Mouse (Mus musculus) C2C12 (cell line): Measurements from ENCODE around the gene Tnfrsf22. TPM values are rescaled to one million over a fixed set of nuclear protein-coding genes. Genes with fewer than 3 reads are reported as not detected.

Experiments used
- H3K27me3 ChIP-seq: one replicate; pipeline ENCODE4 v1.6.1; 2011; ENCODE audit not compliant: control insufficient read depth, insufficient read depth, insufficient read length
- H3K36me3 ChIP-seq: one replicate; pipeline ENCODE4 v1.6.1; 2011; ENCODE audit not compliant: control insufficient read depth, insufficient read depth
- H3K4me3 ChIP-seq: one replicate; pipeline ENCODE4 v1.5.1; 2011; ENCODE audit warnings: mild to moderate bottlenecking, control low read depth; ENCODE audit not compliant: poor library complexity, insufficient read depth, severe bottlenecking
- H3K79me2 ChIP-seq: one replicate; pipeline ENCODE4 v1.6.1; 2011; ENCODE audit not compliant: control insufficient read depth, insufficient read depth
- H3K79me3 ChIP-seq: one replicate; pipeline ENCODE4 v1.6.1; 2011; ENCODE audit warnings: low read depth, control low read depth
- H3ac ChIP-seq: one replicate; pipeline ENCODE3; 2011; ENCODE audit warnings: low read depth; ENCODE audit not compliant: control insufficient read depth, insufficient read length
- CEBPB ChIP-seq: IDR thresholded peaks from one replicate; pipeline ENCODE4 v1.6.1; 2011; ENCODE audit warnings: low read depth, mild to moderate bottlenecking, control low read depth, moderate library complexity
- CTCF ChIP-seq: IDR thresholded peaks from one replicate; pipeline ENCODE4 v1.5.1; 2011; ENCODE audit not compliant: control insufficient read depth, insufficient read depth, insufficient read length
- FOSL1 ChIP-seq: IDR thresholded peaks from one replicate; pipeline ENCODE4 v1.8.0; 2011; ENCODE audit warnings: mild to moderate bottlenecking, low read length; ENCODE audit not compliant: poor library complexity, insufficient read depth, severe bottlenecking
- MAX ChIP-seq: IDR thresholded peaks from one replicate; pipeline ENCODE4 v1.6.1; 2011; ENCODE audit warnings: mild to moderate bottlenecking, control low read depth
- MYOD1 ChIP-seq: IDR thresholded peaks from one replicate; pipeline ENCODE4 v1.6.1; 2011; ENCODE audit warnings: low read depth; ENCODE audit not compliant: control insufficient read depth, insufficient read length
- MYOG ChIP-seq: IDR thresholded peaks from one replicate; pipeline ENCODE4 v1.6.1; 2011; ENCODE audit not compliant: control insufficient read depth, insufficient read length; ENCODE audit errors: extremely low read depth
- USF1 ChIP-seq: IDR thresholded peaks from one replicate; pipeline ENCODE4 v1.6.1; 2011; ENCODE audit warnings: low read depth, mild to moderate bottlenecking, control low read depth, moderate library complexity
- polyA plus RNA-seq: library from polyadenylated mRNA; unstranded; fragments of >200 nt; fragmentation: generic; extraction: Trizol; gene quantifications from one replicate; pipeline ENCODE4 v1.2.1, GENCODE M21; 2012; ENCODE audit warnings: missing spikeins

The Tnfrsf22 gene
- polyA plus RNA-seq, 1 experiment: 12.2 TPM

DNA sequence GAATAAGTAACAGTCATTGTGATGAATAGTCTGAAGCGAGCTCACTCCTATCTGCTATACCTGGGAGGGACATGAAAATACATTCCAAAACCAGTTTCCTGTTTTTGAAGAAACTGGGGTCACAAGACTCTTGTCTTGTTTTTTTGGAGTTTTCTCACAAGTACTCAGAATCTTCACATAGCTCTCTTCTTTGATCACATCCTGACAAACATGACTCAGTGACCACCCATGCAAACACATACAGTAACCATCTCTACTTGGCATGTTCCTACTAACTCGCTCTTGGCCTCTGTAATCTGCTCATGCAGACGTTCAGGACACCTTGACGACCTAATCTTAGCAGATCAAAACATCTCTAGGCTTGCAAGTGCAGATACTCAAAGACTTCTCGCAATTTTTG is 24.3 kb downstream of the Tnfrsf22 start:
- Histone ChIP-seq H3ac (no peak overlapping the region), H3K27me3 (no peaks in the 10 kb centered on the region), H3K79me3 (no peaks in the 10 kb centered on the region), H3K36me3 (no peaks in the 10 kb centered on the region), H3K4me3 (no peak overlapping the region), H3K79me2 (no peaks in the 10 kb centered on the region)
- TF ChIP-seq FOSL1 (no peak), CEBPB (no peak), MYOG (no peak), CTCF (no peak), MYOD1 (no peak), MAX (no peak)

DNA sequence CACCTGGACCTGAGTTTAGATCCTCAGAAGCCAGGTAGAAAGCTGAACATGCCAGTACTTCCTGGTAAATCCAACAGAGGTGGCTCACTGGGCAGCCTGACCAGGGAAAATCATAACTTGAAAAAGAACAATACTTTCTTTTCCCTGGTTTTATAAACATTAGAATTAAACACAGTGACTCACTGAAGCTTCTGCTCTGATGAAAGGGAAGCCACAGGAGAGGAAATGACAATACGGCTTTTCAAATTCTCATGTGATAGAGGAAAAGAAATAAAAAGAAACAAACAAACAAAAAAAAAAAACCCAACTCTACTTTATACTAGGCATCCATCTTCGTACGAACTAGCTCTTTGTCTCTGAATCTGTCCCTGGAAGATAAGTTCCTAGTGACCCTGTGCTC is 24.9 kb downstream of the Tnfrsf22 start:
- H3K4me3 ChIP-seq: no peak overlapping the region

DNA sequence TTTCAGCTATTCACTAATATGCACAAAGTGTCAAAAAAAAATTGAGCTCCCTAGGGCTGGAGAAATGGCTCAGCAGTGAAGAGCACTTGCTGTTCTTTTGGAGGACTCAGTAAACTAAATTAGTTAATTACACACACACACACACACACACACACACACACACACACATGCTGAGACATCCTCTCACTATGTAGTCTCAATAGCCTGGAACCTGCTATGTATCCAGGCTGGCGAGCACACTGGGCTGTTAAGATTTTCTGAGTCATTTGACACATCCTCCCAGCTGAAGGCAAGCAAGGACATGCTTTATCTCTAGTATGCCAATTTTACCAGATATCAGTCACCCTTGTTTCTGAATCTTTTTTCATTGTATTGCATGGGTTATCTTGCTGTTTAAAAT is 28.5 kb downstream of the Tnfrsf22 start:
- TF ChIP-seq MYOG (no peak), MYOD1 (no peak), MAX (no peak), FOSL1 (no peak), CTCF (no peak), CEBPB (no peak), USF1 (no peak)
- Histone ChIP-seq H3ac (no peak overlapping the region), H3K36me3 (no peaks in the 10 kb centered on the region), H3K79me2 (no peaks in the 10 kb centered on the region), H3K27me3 (no peaks in the 10 kb centered on the region), H3K79me3 (no peaks in the 10 kb centered on the region), H3K4me3 (no peak overlapping the region)

More for the DNA sequence above, 24.9 kb downstream of the Tnfrsf22 start:
- Histone ChIP-seq H3K79me3 (no peaks in the 10 kb centered on the region), H3K79me2 (no peaks in the 10 kb centered on the region), H3ac (no peak overlapping the region), H3K36me3 (no peaks in the 10 kb centered on the region), H3K27me3 (no peaks in the 10 kb centered on the region)
- no peak for TF ChIP-seq CEBPB
- no peak for TF ChIP-seq USF1

GRCm38 (mm10) chr7:143614404-143615135 is 34.9 kb downstream of the Tnfrsf22 start:
- Histone ChIP-seq H3K79me3 (no peaks in the 10 kb centered on the region), H3K79me2 (no peaks in the 10 kb centered on the region), H3K27me3 (no peaks in the 10 kb centered on the region), H3ac (no peak overlapping the region), H3K4me3 (no peak overlapping the region), H3K36me3 (no peaks in the 10 kb centered on the region)
- TF ChIP-seq MYOG: no peak
- TF ChIP-seq FOSL1: no peak
- TF ChIP-seq CTCF: no peak
- no peak for TF ChIP-seq MAX
- TF ChIP-seq USF1: no peak
- no peak for TF ChIP-seq CEBPB
- TF ChIP-seq MYOD1: no peak

DNA sequence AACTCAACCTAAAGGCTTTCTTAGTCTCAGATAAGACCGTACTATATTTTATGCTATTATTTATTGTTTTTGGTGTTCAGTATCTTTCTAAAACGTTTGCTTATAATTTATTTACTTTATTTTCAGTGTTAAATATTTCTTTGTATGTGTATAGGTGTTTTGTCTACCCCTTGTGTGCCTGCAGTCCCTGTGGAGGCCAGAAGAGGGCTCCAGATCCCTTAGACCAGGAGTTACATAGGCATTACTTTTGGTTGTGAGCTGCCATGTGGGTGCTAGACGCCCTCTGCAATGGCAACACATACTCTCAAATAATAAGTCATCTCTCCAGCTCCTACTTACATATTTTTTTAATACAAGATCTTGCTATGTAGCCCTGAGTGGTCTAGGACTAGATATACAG is 37.2 kb downstream of the Tnfrsf22 start:
- H3K36me3 ChIP-seq: no peaks in the 10 kb centered on the region
- H3K27me3 ChIP-seq: no peaks in the 10 kb centered on the region
- no peak for TF ChIP-seq FOSL1
- TF ChIP-seq CEBPB: no peak
- no peak for TF ChIP-seq MAX
- TF ChIP-seq CTCF: no peak
- no peak for TF ChIP-seq USF1
- TF ChIP-seq MYOD1: no peak
- no peaks in the 10 kb centered on the region for H3K79me2 ChIP-seq
- H3ac ChIP-seq: no peak overlapping the region
- H3K79me3 ChIP-seq: no peaks in the 10 kb centered on the region
- H3K4me3 ChIP-seq: no peak overlapping the region

DNA sequence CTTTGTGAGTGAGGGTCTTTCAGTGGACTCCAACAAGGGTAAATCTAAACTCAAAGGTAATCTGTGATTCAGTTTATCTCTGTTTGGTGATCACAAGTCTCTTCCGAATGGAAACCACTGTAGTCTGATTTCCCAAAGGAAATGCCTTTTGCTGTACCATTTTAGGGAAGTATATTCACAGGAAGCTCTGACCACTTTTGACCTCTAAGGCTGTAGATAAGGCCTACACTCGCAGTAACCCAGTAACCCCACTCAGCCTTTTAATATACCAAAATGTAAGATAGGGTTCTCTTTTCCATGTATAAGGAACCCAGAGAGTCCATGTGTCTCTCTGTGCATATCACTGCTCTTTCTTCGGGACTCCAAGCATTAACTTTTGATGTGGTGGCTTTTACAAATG is 44.1 kb downstream of the Tnfrsf22 start:
- Histone ChIP-seq H3ac (no peak overlapping the region), H3K27me3 (no peaks in the 10 kb centered on the region), H3K36me3 (no peaks in the 10 kb centered on the region), H3K4me3 (no peak overlapping the region), H3K79me3 (no peaks in the 10 kb centered on the region), H3K79me2 (no peaks in the 10 kb centered on the region)
- TF ChIP-seq CTCF: no peak
- TF ChIP-seq MYOD1: no peak
- TF ChIP-seq USF1: no peak
- TF ChIP-seq CEBPB: no peak
- no peak for TF ChIP-seq MAX
- no peak for TF ChIP-seq FOSL1
- TF ChIP-seq MYOG: no peak
